Mouse (Mus musculus) forebrain, embryonic 16.5 days (tissue): ENCODE measurements at regions not wholly inside any gene's neighbourhood (a gene's known extent, or its start where the extent isn't known, plus 50 kb on each side); places are given as distances from the start of the nearest gene placed in this dataset.
A peak's percentile ranks its signal among the peaks of the same experiment; 100 is the strongest.

Experiments used
- ATAC-seq: fragments of 200-750 bp; cut with Nextera tagmentation; 2 replicates; pipeline ENCODE4 v1.8.0; 2017; ENCODE audit warnings: mild to moderate bottlenecking, moderate library complexity
- H3K27ac ChIP-seq: fragments of 300-500 bp; sonication (generic); 2 replicates; pipeline ENCODE4 v1.5.1; 2014; ENCODE audit warnings: low read length, control low read depth
- H3K27me3 ChIP-seq: fragments of 300-500 bp; sonication (generic); replicated peaks from 2 replicates; pipeline ENCODE4 v1.6.1; 2014; ENCODE audit warnings: low read length; ENCODE audit not compliant: control insufficient read depth, insufficient read depth
- H3K36me3 ChIP-seq: fragments of 300-500 bp; sonication (generic); 2 replicates; pipeline ENCODE4 v1.6.1; 2014; ENCODE audit not compliant: control insufficient read depth, insufficient read depth
- H3K4me1 ChIP-seq: fragments of 300-500 bp; sonication (generic); replicated peaks from 2 replicates; pipeline ENCODE4 v1.6.1; 2014; ENCODE audit warnings: low read length; ENCODE audit not compliant: control insufficient read depth, insufficient read depth
- H3K4me2 ChIP-seq: fragments of 300-500 bp; sonication (generic); 2 replicates; pipeline ENCODE4 v1.6.1; 2014; ENCODE audit warnings: mild to moderate bottlenecking, low read length, control low read depth
- H3K4me3 ChIP-seq: fragments of 300-500 bp; sonication (generic); replicated peaks from 2 replicates; pipeline ENCODE4 v1.5.1; 2014; ENCODE audit warnings: mild to moderate bottlenecking, low read length, control low read depth
- H3K9ac ChIP-seq: fragments of 300-500 bp; sonication (generic); replicated peaks from 2 replicates; pipeline ENCODE4 v1.6.1; 2014; ENCODE audit warnings: low read depth, low read length, control low read depth
- H3K9me3 ChIP-seq: fragments of 300-500 bp; sonication (generic); 2 replicates; pipeline ENCODE4 v1.6.1; 2016; ENCODE audit warnings: low read length; ENCODE audit not compliant: control insufficient read depth
- WGBS: fragments of 180-500 bp; shearing (Covaris S2); extraction: QIAGEN DNeasy Blood & Tissue Kit; methylation state at CpG from one replicate; pipeline ENCODE4 v1.1.7; 2014; 5-methylcytosine and 5-hydroxymethylcytosine counted together

DNA sequence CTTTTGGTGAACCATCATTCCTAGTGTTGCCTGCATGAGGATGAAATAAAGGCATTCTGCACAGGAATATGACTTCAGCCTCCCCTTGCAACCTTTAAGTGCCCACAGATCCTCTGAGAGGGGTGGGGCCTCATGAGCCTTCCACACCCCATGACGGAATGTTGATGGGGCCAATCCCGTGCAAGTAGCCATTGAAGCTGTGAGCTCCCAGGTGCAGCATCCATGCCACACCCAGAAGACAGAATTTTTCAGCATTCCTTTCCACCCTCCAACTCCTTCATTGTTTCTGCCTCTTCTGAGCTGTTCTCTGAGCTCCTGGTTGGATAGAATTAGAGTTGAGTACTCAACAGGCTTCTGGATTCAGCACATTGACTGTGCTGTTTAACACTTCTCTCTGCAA lies 174.6 kb upstream of the Srrm4 start:
- no peak for ATAC-seq
- WGBS = 94% methylated on average over 2 of the region's 2 CpGs
- no peaks in the 10 kb centered on the region for H3K36me3 ChIP-seq
- H3K27ac ChIP-seq = no peak overlapping the region
- H3K4me3 ChIP-seq = no peak overlapping the region
- H3K9me3 ChIP-seq = 0 out of 2 replicates have a peak, but pooled peaks cover 4% of the 10 kb centered on the region
- no peak overlapping the region for H3K4me2 ChIP-seq
- no peaks in the 10 kb centered on the region for H3K27me3 ChIP-seq
- H3K4me1 ChIP-seq = no peaks in the 10 kb centered on the region
- no peak overlapping the region for H3K9ac ChIP-seq

DNA sequence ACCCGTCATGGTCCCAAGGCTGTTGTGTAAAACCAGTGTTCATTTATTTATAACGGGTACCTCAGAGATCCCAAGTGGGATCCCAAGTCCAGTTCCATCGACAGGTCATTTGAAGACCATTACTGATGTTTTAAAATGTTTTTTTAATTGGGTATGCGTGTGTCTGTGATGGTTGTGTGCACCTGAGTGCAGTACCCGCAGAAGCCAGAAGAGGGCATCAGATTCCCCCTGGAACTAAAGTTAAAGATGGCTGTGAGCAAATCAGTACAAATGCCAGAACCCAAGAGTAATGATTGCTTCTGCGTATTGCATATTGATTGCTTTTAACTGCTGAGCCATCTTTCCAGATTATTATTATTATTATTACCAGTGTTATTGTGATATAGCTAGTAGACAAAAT lies 169.7 kb upstream of the Srrm4 start:
- no peaks in the 10 kb centered on the region for H3K27me3 ChIP-seq
- 93% methylated on average over 6 of the region's 6 CpGs for WGBS
- H3K9ac ChIP-seq = no peak overlapping the region
- H3K4me3 ChIP-seq = no peak overlapping the region
- H3K27ac ChIP-seq = no peak overlapping the region
- H3K4me1 ChIP-seq = peaks cover 10% of the 10 kb centered on the region
- H3K36me3 ChIP-seq = no peaks in the 10 kb centered on the region
- H3K4me2 ChIP-seq = no peak overlapping the region
- ATAC-seq = no peak
- 0 out of 2 replicates have a peak, but pooled peaks cover 4% of the 10 kb centered on the region for H3K9me3 ChIP-seq

GRCm38 (mm10) chr5:116758687-116759086 lies 167.1 kb upstream of the Srrm4 start:
- no peaks in the 10 kb centered on the region for H3K27me3 ChIP-seq
- H3K4me2 ChIP-seq = no peak overlapping the region
- 23% methylated on average over 14 of the region's 14 CpGs for WGBS
- H3K9me3 ChIP-seq = no peaks in the 10 kb centered on the region
- no peak overlapping the region for H3K4me3 ChIP-seq
- H3K4me1 ChIP-seq = peaks cover 10% of the 10 kb centered on the region
- no peak overlapping the region; the same call in 1 of the 2 replicates for H3K9ac ChIP-seq
- H3K27ac ChIP-seq = 0 out of 2 replicates have a peak overlapping the region, but pooled peaks have one; percentile 21
- no peaks in the 10 kb centered on the region for H3K36me3 ChIP-seq
- ATAC-seq = no peak

- no peak overlapping the region for H3K4me3 ChIP-seq
- no peak overlapping the region for H3K4me2 ChIP-seq
- 77% methylated on average over 2 of the region's 2 CpGs for WGBS
- H3K27ac ChIP-seq = no peak overlapping the region
- no peaks in the 10 kb centered on the region for H3K36me3 ChIP-seq
- 0 out of 2 replicates have a peak, but pooled peaks cover under 1% of the 10 kb centered on the region for H3K4me1 ChIP-seq
- H3K9ac ChIP-seq = no peak overlapping the region
- ATAC-seq = no peak
- H3K27me3 ChIP-seq = no peaks in the 10 kb centered on the region
- no peaks in the 10 kb centered on the region for H3K9me3 ChIP-seq
Observed at GRCm38 (mm10) chr5:116752941-116753340, 161.3 kb upstream of the Srrm4 start.

- Histone ChIP-seq H3K4me3 (no peak overlapping the region), H3K4me2 (no peak overlapping the region), H3K36me3 (no peaks in the 10 kb centered on the region), H3K27me3 (no peaks in the 10 kb centered on the region), H3K4me1 (no peaks in the 10 kb centered on the region), H3K9me3 (no peaks in the 10 kb centered on the region), H3K9ac (no peak overlapping the region), H3K27ac (no peak overlapping the region)
- 55% methylated on average over 1 of the region's 1 CpGs for WGBS
- no peak for ATAC-seq
Observed at GRCm38 (mm10) chr5:116752096-116752495, 160.5 kb upstream of the Srrm4 start.

- no peak for ATAC-seq
- H3K27me3 ChIP-seq = no peaks in the 10 kb centered on the region
- H3K9ac ChIP-seq = no peak overlapping the region
- 93% methylated on average over 4 of the region's 4 CpGs for WGBS
- H3K4me2 ChIP-seq = no peak overlapping the region
- H3K4me3 ChIP-seq = no peak overlapping the region
- no peaks in the 10 kb centered on the region for H3K36me3 ChIP-seq
- peaks cover 4% of the 10 kb centered on the region; the same call in 1 of the 2 replicates for H3K4me1 ChIP-seq
- no peak overlapping the region for H3K27ac ChIP-seq
- H3K9me3 ChIP-seq = no peaks in the 10 kb centered on the region
Observed at GRCm38 (mm10) chr5:116745776-116746175, 154.2 kb upstream of the Srrm4 start.

GRCm38 (mm10) chr5:116744389-116744788 lies 152.8 kb upstream of the Srrm4 start:
- ATAC-seq = no peak
- no peak overlapping the region for H3K9ac ChIP-seq
- WGBS = 31% methylated on average over 10 of the region's 10 CpGs
- no peaks in the 10 kb centered on the region for H3K36me3 ChIP-seq
- H3K27me3 ChIP-seq = no peaks in the 10 kb centered on the region
- no peaks in the 10 kb centered on the region for H3K9me3 ChIP-seq
- no peak overlapping the region for H3K4me3 ChIP-seq
- peaks cover 4% of the 10 kb centered on the region; the same call in 1 of the 2 replicates for H3K4me1 ChIP-seq
- H3K4me2 ChIP-seq = no peak overlapping the region
- H3K27ac ChIP-seq = no peak overlapping the region

GRCm38 (mm10) chr5:116735622-116736021 lies 144.0 kb upstream of the Srrm4 start:
- Histone ChIP-seq H3K9ac (no peak overlapping the region), H3K27ac (no peak overlapping the region), H3K4me1 (no peaks in the 10 kb centered on the region), H3K4me2 (no peak overlapping the region), H3K36me3 (no peaks in the 10 kb centered on the region), H3K9me3 (no peaks in the 10 kb centered on the region), H3K4me3 (no peak overlapping the region), H3K27me3 (no peaks in the 10 kb centered on the region)
- no peak for ATAC-seq
- 88% methylated on average over 4 of the region's 4 CpGs for WGBS

- H3K4me1 ChIP-seq = no peaks in the 10 kb centered on the region
- 90% methylated on average over 3 of the region's 3 CpGs for WGBS
- no peaks in the 10 kb centered on the region for H3K9me3 ChIP-seq
- no peak overlapping the region for H3K4me3 ChIP-seq
- ATAC-seq = no peak
- no peak overlapping the region for H3K4me2 ChIP-seq
- H3K36me3 ChIP-seq = no peaks in the 10 kb centered on the region
- H3K27me3 ChIP-seq = no peaks in the 10 kb centered on the region
- no peak overlapping the region for H3K27ac ChIP-seq
- no peak overlapping the region for H3K9ac ChIP-seq
Observed at GRCm38 (mm10) chr5:116731509-116731908, 139.9 kb upstream of the Srrm4 start.

DNA sequence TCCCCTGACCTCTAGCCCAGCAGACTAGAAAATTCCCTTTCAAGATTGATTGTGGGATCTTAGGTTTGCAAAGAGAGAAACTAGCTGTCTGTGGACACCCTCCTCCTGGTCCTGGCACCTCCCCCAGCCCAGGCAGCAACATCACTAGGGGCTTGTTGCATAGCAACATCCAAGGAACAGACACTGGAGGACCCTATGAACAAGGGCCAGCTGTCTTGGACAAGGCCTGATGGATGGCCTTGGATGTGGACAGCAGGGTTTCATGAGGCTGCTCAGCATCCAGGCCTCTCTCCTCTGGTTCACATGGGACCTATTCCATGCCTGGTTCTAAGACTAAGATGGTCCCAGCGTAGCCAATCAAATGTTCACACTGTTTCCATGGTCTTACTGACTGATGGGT lies 127.6 kb upstream of the Srrm4 start:
- H3K9ac ChIP-seq = no peak overlapping the region
- no peak for ATAC-seq
- no peaks in the 10 kb centered on the region for H3K9me3 ChIP-seq
- H3K4me1 ChIP-seq = no peaks in the 10 kb centered on the region
- H3K4me3 ChIP-seq = no peak overlapping the region
- no peak overlapping the region for H3K27ac ChIP-seq
- no peaks in the 10 kb centered on the region for H3K36me3 ChIP-seq
- H3K27me3 ChIP-seq = no peaks in the 10 kb centered on the region
- WGBS = 85% methylated on average over 1 of the region's 1 CpGs
- no peak overlapping the region for H3K4me2 ChIP-seq
